Mouse (Mus musculus) kidney, postnatal 10 days (tissue): ENCODE measurements at regions not wholly inside any gene's neighbourhood (a gene's known extent, or its start where the extent isn't known, plus 50 kb on each side); places are given as distances from the start of the nearest gene placed in this dataset.

ENCODE experiments used
- DNase-seq: peaks from one replicate; pipeline ENCODE4 v3.0.0; 2021; ENCODE audit warnings: mixed read lengths

- DNase-seq = no peak
Observed at GRCm38 (mm10) chr12:58581811-58582572, 312.9 kb upstream of the Clec14a start.

- no peak for DNase-seq
Observed at GRCm38 (mm10) chr12:58569056-58569455, 300.0 kb upstream of the Clec14a start.

- DNase-seq = no peak
Observed at GRCm38 (mm10) chr12:58560840-58561239, 291.8 kb upstream of the Clec14a start.

GRCm38 (mm10) chr12:58559833-58560232, 290.7 kb upstream of the Clec14a start:
- no peak for DNase-seq

GRCm38 (mm10) chr12:58557261-58557660, 288.2 kb upstream of the Clec14a start:
- no peak for DNase-seq

- DNase-seq = no peak
Observed at GRCm38 (mm10) chr12:58556741-58557140, 287.7 kb upstream of the Clec14a start.

GRCm38 (mm10) chr12:58556060-58556459, 287.0 kb upstream of the Clec14a start:
- DNase-seq = no peak

- DNase-seq = no peak
Observed at GRCm38 (mm10) chr12:58550859-58551761, 282.0 kb upstream of the Clec14a start.

GRCm38 (mm10) chr12:58545832-58546538, 276.9 kb upstream of the Clec14a start:
- DNase-seq = peak; percentile 25

- no peak for DNase-seq
Observed at GRCm38 (mm10) chr12:58544862-58545261, 275.8 kb upstream of the Clec14a start.

- peak; percentile 12 for DNase-seq
Observed at GRCm38 (mm10) chr12:58538305-58538719, 269.2 kb upstream of the Clec14a start.

GRCm38 (mm10) chr12:58537833-58538232, 268.7 kb upstream of the Clec14a start:
- DNase-seq = no peak

GRCm38 (mm10) chr12:58536381-58536992, 267.4 kb upstream of the Clec14a start:
- DNase-seq = no peak

GRCm38 (mm10) chr12:58530306-58530705, 261.2 kb upstream of the Clec14a start:
- DNase-seq = no peak

GRCm38 (mm10) chr12:58516800-58517199, 247.7 kb upstream of the Clec14a start:
- no peak for DNase-seq

- DNase-seq = no peak
Observed at GRCm38 (mm10) chr12:58513951-58514350, 244.9 kb upstream of the Clec14a start.

- DNase-seq = no peak
Observed at GRCm38 (mm10) chr12:58512645-58513044, 243.6 kb upstream of the Clec14a start.

GRCm38 (mm10) chr12:58504283-58504682, 235.2 kb upstream of the Clec14a start:
- DNase-seq = no peak

GRCm38 (mm10) chr12:58474181-58474580, 205.1 kb upstream of the Clec14a start:
- DNase-seq = no peak

GRCm38 (mm10) chr12:58473511-58473910, 204.4 kb upstream of the Clec14a start:
- no peak for DNase-seq

- no peak for DNase-seq
Observed at GRCm38 (mm10) chr12:58460465-58460864, 191.4 kb upstream of the Clec14a start.

- no peak for DNase-seq
Observed at GRCm38 (mm10) chr12:58454828-58455227, 185.7 kb upstream of the Clec14a start.

- DNase-seq = no peak
Observed at GRCm38 (mm10) chr12:58443007-58443406, 173.9 kb upstream of the Clec14a start.
